Mouse (Mus musculus) heart, adult 2 months (tissue): ENCODE measurements around the gene Aldoart2. TPM values are rescaled to one million over a fixed set of nuclear protein-coding genes. Genes with fewer than 3 reads are reported as not detected.

ENCODE experiments used
- DNase-seq, 2 experiments: peaks; one replicate each; pipeline ENCODE4 v3.0.0; 2021
- H3K27ac ChIP-seq: fragments of 200-600 bp; 2 replicates; pipeline ENCODE4 v1.8.1; 2022
- H3K27me3 ChIP-seq: fragments of 200-500 bp; 2 replicates; pipeline ENCODE4 v1.6.1; 2012; ENCODE audit warnings: mild to moderate bottlenecking, low read length, inconsistent platforms, mixed read lengths; ENCODE audit not compliant: control insufficient read depth, insufficient read depth
- H3K36me3 ChIP-seq: fragments of 200-500 bp; 2 replicates; pipeline ENCODE4 v1.6.1; 2012; ENCODE audit warnings: low read length, inconsistent platforms; ENCODE audit not compliant: control insufficient read depth, insufficient read depth
- H3K4me1 ChIP-seq: fragments of 200-500 bp; 2 replicates; pipeline ENCODE4 v1.6.1; 2011; ENCODE audit warnings: low read length; ENCODE audit not compliant: control insufficient read depth, insufficient read depth
- H3K4me3 ChIP-seq: fragments of 200-600 bp; 2 replicates; pipeline ENCODE4 v1.8.1; 2022
- H3K79me2 ChIP-seq: fragments of 200-500 bp; replicated peaks from 2 replicates; pipeline ENCODE4 v1.6.1; 2012; ENCODE audit warnings: mild to moderate bottlenecking, inconsistent platforms, low read length, moderate library complexity, mixed read lengths; ENCODE audit not compliant: control insufficient read depth, insufficient read depth
- H3K9ac ChIP-seq: fragments of 200-500 bp; 2 replicates; pipeline ENCODE4 v1.6.1; 2012; ENCODE audit warnings: low read depth, mild to moderate bottlenecking, control low read depth, inconsistent platforms, low read length, mixed read lengths
- CTCF ChIP-seq: fragments of 200-600 bp; IDR thresholded peaks from 2 replicates; pipeline ENCODE4 v1.8.1; 2022; ENCODE audit warnings: antibody characterized with exemption, mild to moderate bottlenecking, moderate library complexity
- EP300 ChIP-seq: fragments of 200-500 bp; IDR thresholded peaks from 2 replicates; pipeline ENCODE4 v1.6.1; 2011; ENCODE audit warnings: low read depth, low read length, control low read depth; ENCODE audit not compliant: insufficient read depth
- POLR2A ChIP-seq: fragments of 200-500 bp; IDR thresholded peaks from 2 replicates; pipeline ENCODE4 v1.6.1; 2011; ENCODE audit warnings: mild to moderate bottlenecking, low read depth, low read length, control low read depth; ENCODE audit not compliant: insufficient read depth
- WGBS: fragments of 180-500 bp; shearing (Covaris S2); methylation state at CpG from one replicate; pipeline ENCODE4 v1.1.7; 2018; 5-methylcytosine and 5-hydroxymethylcytosine counted together
- intact Hi-C: fragments of 180-260 bp; cut with DNase I; formaldehyde crosslinking; loops from one replicate; pipeline ENCODE4 v1.15.1; 2025
- long read RNA-seq: library from polyadenylated mRNA; stranded (forward); transcript quantifications from one replicate; pipeline ENCODE4 v2.0.0, GENCODE M21; 2021
- polyA plus RNA-seq: library from polyadenylated mRNA; depleted of rRNA; stranded (reverse); fragments of >200 nt; gene quantifications from 2 replicates; pipeline ENCODE4 v1.2.3, GENCODE M21; 2012; rRNA removed
- total RNA-seq, 2 experiments: library from RNA; stranded (reverse); gene quantifications; 2 replicates each; pipeline ENCODE4 v1.2.3; 2021

Gene Aldoart2
- not detected for total RNA-seq
- 0.10 and 0.26 TPM in 2 replicates for polyA plus RNA-seq
- long read RNA-seq, result 0 reads

DNA sequence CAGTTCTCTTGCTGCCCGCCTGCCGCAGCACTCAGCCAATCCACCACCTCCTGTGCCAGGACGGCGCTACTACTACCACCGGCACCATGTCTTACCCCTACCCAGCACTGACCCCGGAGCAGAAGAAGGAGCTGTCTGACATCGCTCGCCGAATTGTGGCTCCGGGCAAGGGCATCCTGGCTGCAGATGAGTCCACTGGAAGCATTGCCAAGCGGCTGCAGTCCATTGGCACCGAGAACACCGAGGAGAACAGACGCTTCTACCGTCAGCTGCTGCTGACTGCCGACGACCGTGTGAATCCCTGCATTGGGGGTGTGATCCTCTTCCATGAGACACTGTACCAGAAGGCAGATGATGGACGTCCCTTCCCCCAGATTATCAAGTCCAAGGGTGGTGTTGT is at the start of gene Aldoart2:
Gene Aldoart2 (plus strand): TSS at position 34 of the 400 bp plus-strand sequence.
- no peaks in the 10 kb centered on the region for H3K27me3 ChIP-seq
- H3K36me3 ChIP-seq, result no peaks in the 10 kb centered on the region
- DNase-seq, result no peak
- no peak for TF ChIP-seq EP300
- TF ChIP-seq POLR2A, result no peak
- no peak for TF ChIP-seq CTCF
- H3K79me2 ChIP-seq, result no peaks in the 10 kb centered on the region
- 94% methylated on average over 19 of the region's 19 CpGs for WGBS
- no peak within 1 kb of the TSS for H3K4me3 ChIP-seq
- H3K27ac ChIP-seq, result no peak within 1 kb of the TSS
- no peak within 1 kb of the TSS for H3K9ac ChIP-seq
- no peaks in the 10 kb centered on the region for H3K4me1 ChIP-seq
- intact Hi-C loops, result no loop called here

DNA sequence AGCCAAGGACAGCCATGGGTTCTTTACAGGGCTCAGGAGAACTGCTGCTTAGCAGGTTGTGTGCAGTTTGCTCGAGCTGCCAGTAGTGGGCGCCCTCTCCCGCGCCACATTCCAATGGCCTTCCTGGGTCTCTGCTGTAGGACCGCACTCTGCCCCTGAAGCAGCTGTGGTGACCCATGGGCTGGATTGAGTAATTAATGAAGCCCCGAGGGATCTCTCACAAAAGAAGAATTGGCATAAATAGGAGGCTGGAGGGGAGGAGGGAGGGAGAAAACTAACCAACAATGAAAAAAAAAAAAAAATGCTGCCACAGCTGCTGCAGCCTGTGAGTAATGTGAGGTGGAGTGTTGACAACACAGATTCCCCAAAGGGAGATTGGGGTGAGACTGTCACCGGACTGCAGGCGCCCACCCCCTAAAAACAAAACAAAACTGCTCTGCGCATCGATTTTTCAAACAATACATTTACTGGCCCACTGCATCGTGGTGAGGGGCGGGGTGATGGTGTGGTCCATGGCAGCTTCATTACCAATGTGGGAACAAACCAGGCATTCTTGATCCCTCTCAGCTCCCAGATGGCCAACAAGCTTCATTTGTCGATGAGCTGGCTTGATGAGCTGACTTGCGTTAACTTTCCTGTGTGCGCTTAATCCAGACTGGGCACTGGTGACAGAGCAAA is 46.8 kb upstream of the Aldoart2 start:
- Histone ChIP-seq H3K79me2 (no peaks in the 10 kb centered on the region), H3K36me3 (no peaks in the 10 kb centered on the region), H3K9ac (no peak overlapping the region), H3K4me1 (no peaks in the 10 kb centered on the region), H3K27me3 (no peaks in the 10 kb centered on the region), H3K4me3 (no peak overlapping the region), H3K27ac (no peak overlapping the region)
- TF ChIP-seq EP300 (no peak), CTCF (peak; percentile 74), POLR2A (no peak)
- 42% methylated on average over 15 of the region's 15 CpGs for whole genome bisulfite sequencing
- intact Hi-C loops, result no loop called here
- DNase-seq, result peak; percentile 49 to 62

DNA sequence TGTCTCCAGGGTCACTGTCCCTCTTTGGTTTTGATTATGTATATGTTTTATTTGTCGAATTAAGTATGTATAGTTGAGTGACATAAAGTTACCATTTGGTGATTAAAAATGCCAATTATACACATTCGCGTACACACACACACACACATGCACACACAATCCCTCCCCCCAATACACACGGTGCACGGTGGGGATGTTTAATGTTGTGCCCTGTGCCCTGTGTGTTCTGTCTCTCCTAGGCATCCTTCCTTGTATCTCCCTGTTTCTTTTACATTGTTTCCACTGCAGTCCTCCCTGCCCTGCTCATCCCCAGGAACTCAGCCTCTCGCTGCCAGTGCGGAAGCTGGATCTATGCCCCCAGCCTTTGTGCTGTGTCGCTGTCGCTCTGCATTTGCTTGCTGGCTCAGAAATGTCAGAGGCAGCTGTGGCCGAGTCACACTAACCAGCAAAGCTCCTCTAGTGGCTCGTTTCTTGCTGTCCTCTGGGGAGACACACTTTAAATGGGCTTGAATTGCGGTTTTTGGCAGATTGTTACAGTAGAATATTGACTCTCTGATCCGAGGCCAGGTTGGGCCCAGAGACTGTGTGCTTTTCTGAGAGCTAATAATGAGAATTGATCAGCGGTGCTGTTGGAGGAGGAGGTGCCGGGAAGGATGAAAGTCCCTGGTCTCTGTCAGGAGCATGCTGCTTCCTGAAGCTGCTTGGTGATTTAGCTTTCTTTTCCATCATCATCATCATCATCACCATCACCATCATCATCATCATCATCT is 37.9 kb upstream of the Aldoart2 start:
- Histone ChIP-seq H3K4me1 (no peaks in the 10 kb centered on the region), H3K27me3 (no peaks in the 10 kb centered on the region), H3K9ac (no peak overlapping the region), H3K4me3 (no peak overlapping the region), H3K27ac (no peak overlapping the region), H3K36me3 (no peaks in the 10 kb centered on the region), H3K79me2 (no peaks in the 10 kb centered on the region)
- no peak for DNase-seq
- intact Hi-C loops, result no loop called here
- WGBS, result 59% methylated on average over 15 of the region's 15 CpGs
- TF ChIP-seq CTCF (no peak), POLR2A (no peak), EP300 (no peak)

- WGBS, result 8% methylated on average over 14 of the region's 14 CpGs
- H3K4me3 ChIP-seq, result no peak overlapping the region
- TF ChIP-seq EP300, result no peak
- no peak for TF ChIP-seq CTCF
- no peak for TF ChIP-seq POLR2A
- no peaks in the 10 kb centered on the region for H3K79me2 ChIP-seq
- DNase-seq, result no peak
- intact Hi-C loops, result no loop called here
- H3K27ac ChIP-seq, result no peak overlapping the region
- no peak overlapping the region for H3K9ac ChIP-seq
- H3K36me3 ChIP-seq, result no peaks in the 10 kb centered on the region
- no peaks in the 10 kb centered on the region for H3K4me1 ChIP-seq
- H3K27me3 ChIP-seq, result peaks cover 5% of the 10 kb centered on the region
These were observed 28.4 kb upstream of the Aldoart2 start for GRCm38 (mm10) chr12:55536537-55537135.

DNA sequence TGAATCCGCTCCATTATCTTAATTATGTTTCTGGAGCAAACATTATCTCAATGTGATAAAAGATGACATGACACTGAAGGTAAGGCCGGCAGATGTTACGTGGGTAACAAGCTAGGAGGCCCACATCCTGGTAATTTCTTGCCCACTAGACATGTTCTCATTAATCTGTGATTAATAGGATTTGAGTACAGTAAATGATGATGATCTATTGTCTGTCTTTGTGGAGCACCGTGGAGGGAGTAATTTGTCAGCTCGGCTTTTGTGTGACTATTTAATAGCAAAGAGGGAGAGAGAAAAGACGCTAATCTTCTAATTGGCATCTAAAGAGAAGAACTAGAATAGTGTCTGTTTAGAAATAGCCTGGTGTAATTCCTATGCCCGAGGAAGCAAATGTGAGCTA is 27.3 kb upstream of the Aldoart2 start:
- H3K27me3 ChIP-seq, result peaks cover 5% of the 10 kb centered on the region
- WGBS, result 68% methylated on average over 7 of the region's 7 CpGs
- intact Hi-C loops, result no loop called here

More for the DNA sequence above, 27.3 kb upstream of the Aldoart2 start:
- Histone ChIP-seq H3K27ac (no peak overlapping the region), H3K4me3 (no peak overlapping the region), H3K36me3 (no peaks in the 10 kb centered on the region), H3K9ac (no peak overlapping the region), H3K79me2 (no peaks in the 10 kb centered on the region), H3K4me1 (no peaks in the 10 kb centered on the region)
- DNase-seq, result no peak
- TF ChIP-seq CTCF (no peak), POLR2A (no peak), EP300 (no peak)
